Mouse (Mus musculus): ENCODE measurements at regions not wholly inside any gene's neighbourhood (a gene's known extent, or its start where the extent isn't known, plus 50 kb on each side); places are given as distances from the start of the nearest gene placed in this dataset.
A peak's percentile ranks its signal among the peaks of the same experiment; 100 is the strongest.

GRCm38 (mm10) chr12:93549900-93550299 is 1700.9 kb upstream of the Sel1l start:
- DNase-seq = no peak

- DNase-seq = no peak
Observed at GRCm38 (mm10) chr12:93523465-93523864, 1674.5 kb upstream of the Sel1l start.

- no peak for DNase-seq
Observed at GRCm38 (mm10) chr12:93486381-93486780, 1637.4 kb upstream of the Sel1l start.

- no peak for DNase-seq
Observed at GRCm38 (mm10) chr12:93462106-93462505, 1613.1 kb upstream of the Sel1l start.

GRCm38 (mm10) chr12:93449436-93449835 is 1600.5 kb upstream of the Sel1l start:
- DNase-seq = no peak

GRCm38 (mm10) chr12:93429218-93429617 is 1580.3 kb upstream of the Sel1l start:
- no peak for DNase-seq

GRCm38 (mm10) chr12:93427988-93428387 is 1579.0 kb upstream of the Sel1l start:
- no peak for DNase-seq

- no peak for DNase-seq
Observed at GRCm38 (mm10) chr12:93416381-93416780, 1567.4 kb upstream of the Sel1l start.

GRCm38 (mm10) chr12:93415791-93416190 is 1566.8 kb upstream of the Sel1l start:
- DNase-seq = no peak

- no peak for DNase-seq
Observed at GRCm38 (mm10) chr12:93385578-93385977, 1536.6 kb upstream of the Sel1l start.

GRCm38 (mm10) chr12:93342933-93343332 is 1494.0 kb upstream of the Sel1l start:
- no peak for DNase-seq

GRCm38 (mm10) chr12:93342525-93342924 is 1493.6 kb upstream of the Sel1l start:
- no peak for DNase-seq

- no peak for DNase-seq
Observed at GRCm38 (mm10) chr12:93335520-93335919, 1486.6 kb upstream of the Sel1l start.

- DNase-seq = no peak
Observed at GRCm38 (mm10) chr12:93312214-93312613, 1463.3 kb upstream of the Sel1l start.

- DNase-seq = no peak
Observed at GRCm38 (mm10) chr12:93281816-93282215, 1432.9 kb upstream of the Sel1l start.

GRCm38 (mm10) chr12:93273652-93274051 is 1424.7 kb upstream of the Sel1l start:
- DNase-seq = no peak

GRCm38 (mm10) chr12:93230237-93230636 is 1381.3 kb upstream of the Sel1l start:
- no peak for DNase-seq

- no peak for DNase-seq
Observed at GRCm38 (mm10) chr12:93226826-93227225, 1377.9 kb upstream of the Sel1l start.

GRCm38 (mm10) chr12:93221179-93221922 is 1372.4 kb upstream of the Sel1l start:
- no peak for DNase-seq

GRCm38 (mm10) chr12:93207596-93207995 is 1358.6 kb upstream of the Sel1l start:
- DNase-seq = no peak

GRCm38 (mm10) chr12:93188940-93189339 is 1340.0 kb upstream of the Sel1l start:
- DNase-seq = no peak

GRCm38 (mm10) chr12:93173744-93174143 is 1324.8 kb upstream of the Sel1l start:
- no peak for DNase-seq

- DNase-seq = no peak
Observed at GRCm38 (mm10) chr12:93160252-93160651, 1311.3 kb upstream of the Sel1l start.

- DNase-seq = peak; percentile 21 to 22
Observed at GRCm38 (mm10) chr12:93152618-93153245, 1303.8 kb upstream of the Sel1l start.

- no peak for DNase-seq
Observed at GRCm38 (mm10) chr12:93151530-93151929, 1302.6 kb upstream of the Sel1l start.

Measured in cerebellum, postnatal 36 days (tissue).